Mouse (Mus musculus) lung, embryonic 14.5 days (tissue): ENCODE results near the gene Kctd5. TPM values are rescaled to one million over a fixed set of nuclear protein-coding genes. Genes with fewer than 3 reads are reported as not detected.

Experiments
- ATAC-seq: fragments of 200-750 bp; cut with Nextera tagmentation; 2 replicates; pipeline ENCODE4 v1.8.0; 2017; ENCODE audit warnings: mild to moderate bottlenecking, moderate TSS enrichment, moderate library complexity; ENCODE audit not compliant: insufficient read depth
- DNase-seq: peaks from one replicate; pipeline ENCODE4 v3.0.0-alpha.2; 2015
- H3K27ac ChIP-seq: fragments of 300-500 bp; sonication (generic); 2 replicates; pipeline ENCODE4 v1.5.1; 2014; ENCODE audit warnings: low read depth, mild to moderate bottlenecking, moderate library complexity
- H3K27me3 ChIP-seq: fragments of 300-500 bp; sonication (generic); 2 replicates; pipeline ENCODE4 v1.6.1; 2014; ENCODE audit warnings: low read length, control low read depth; ENCODE audit not compliant: insufficient read depth
- H3K36me3 ChIP-seq: fragments of 300-500 bp; sonication (generic); 2 replicates; pipeline ENCODE4 v1.6.1; 2014; ENCODE audit warnings: control low read depth; ENCODE audit not compliant: insufficient read depth
- H3K4me1 ChIP-seq: fragments of 300-500 bp; sonication (generic); 2 replicates; pipeline ENCODE4 v1.6.1; 2014; ENCODE audit warnings: antibody characterized with exemption, control low read depth; ENCODE audit not compliant: insufficient read depth
- H3K4me2 ChIP-seq: fragments of 300-500 bp; sonication (generic); 2 replicates; pipeline ENCODE4 v1.6.1; 2014; ENCODE audit warnings: mild to moderate bottlenecking
- H3K4me3 ChIP-seq: fragments of 300-500 bp; sonication (generic); 2 replicates; pipeline ENCODE4 v1.5.1; 2014; ENCODE audit warnings: low read depth, low read length
- H3K9ac ChIP-seq: fragments of 300-500 bp; sonication (generic); 2 replicates; pipeline ENCODE4 v1.6.1; 2014
- H3K9me3 ChIP-seq: fragments of 300-500 bp; sonication (generic); 2 replicates; pipeline ENCODE4 v1.6.1; 2016; ENCODE audit warnings: low read depth, low read length, control low read depth
- CTCF ChIP-seq: IDR thresholded peaks from 2 replicates; pipeline ENCODE4 v1.5.1; 2016; ENCODE audit warnings: antibody characterized with exemption, low read depth
- WGBS: fragments of 180-500 bp; shearing (Covaris S2); extraction: QIAGEN DNeasy Blood & Tissue Kit; methylation state at CpG from one replicate; pipeline ENCODE4 v1.1.7; 2014; 5-methylcytosine and 5-hydroxymethylcytosine counted together
- polyA plus RNA-seq: library from polyadenylated mRNA; unstranded; fragments of >200 nt; fragmentation: Nextera tagmentation; extraction: Ambion mirVana; gene quantifications from 2 replicates; pipeline ENCODE4 v1.2.1, GENCODE M21; 2014

Kctd5 gene
- polyA plus RNA-seq, 1 experiment from 2014 or later = 69.6 TPM

GRCm38 (mm10) chr17:24020696-24021095 lies 52.6 kb downstream of the Kctd5 start:
- TF ChIP-seq CTCF = no peak
- Histone ChIP-seq H3K9ac (no peak overlapping the region), H3K36me3 (no peaks in the 10 kb centered on the region), H3K4me2 (peak overlapping the region; percentile 40), H3K4me3 (no peak overlapping the region), H3K27ac (peak overlapping the region; percentile 92), H3K27me3 (no peaks in the 10 kb centered on the region), H3K4me1 (peaks cover 15% of the 10 kb centered on the region; the same call in 1 of the 2 replicates), H3K9me3 (no peaks in the 10 kb centered on the region)
- ATAC-seq (peak; percentile 92), DNase-seq (peak; percentile 97)
- WGBS = 28% methylated on average over 6 of the region's 6 CpGs

- peak; percentile 64 for TF ChIP-seq CTCF
- Histone ChIP-seq H3K4me3 (no peak overlapping the region), H3K27me3 (no peaks in the 10 kb centered on the region), H3K36me3 (no peaks in the 10 kb centered on the region), H3K4me1 (peaks cover 6% of the 10 kb centered on the region; the same call in 1 of the 2 replicates), H3K9me3 (no peaks in the 10 kb centered on the region), H3K9ac (no peak overlapping the region), H3K27ac (no peak overlapping the region), H3K4me2 (no peak overlapping the region)
- peak; percentile 40 for DNase-seq
- WGBS = 38% methylated on average over 14 of the region's 14 CpGs
- no peak for ATAC-seq
Observed at GRCm38 (mm10) chr17:24015727-24016126, 57.6 kb downstream of the Kctd5 start.

- H3K9ac ChIP-seq = no peak overlapping the region
- no peak for ATAC-seq
- DNase-seq = no peak
- no peak for TF ChIP-seq CTCF
- no peaks in the 10 kb centered on the region for H3K36me3 ChIP-seq
- H3K9me3 ChIP-seq = no peaks in the 10 kb centered on the region
- no peak overlapping the region for H3K27ac ChIP-seq
- H3K4me1 ChIP-seq = no peaks in the 10 kb centered on the region
- H3K4me3 ChIP-seq = no peak overlapping the region
- WGBS = 76% methylated on average over 5 of the region's 5 CpGs
- no peak overlapping the region for H3K4me2 ChIP-seq
- no peaks in the 10 kb centered on the region for H3K27me3 ChIP-seq
Observed at GRCm38 (mm10) chr17:24014433-24014965, 58.8 kb downstream of the Kctd5 start.

- no peak for DNase-seq
- TF ChIP-seq CTCF = no peak
- Histone ChIP-seq H3K27ac (no peak overlapping the region), H3K9ac (no peak overlapping the region), H3K9me3 (no peaks in the 10 kb centered on the region), H3K4me3 (no peak overlapping the region), H3K27me3 (no peaks in the 10 kb centered on the region), H3K36me3 (no peaks in the 10 kb centered on the region), H3K4me1 (no peaks in the 10 kb centered on the region), H3K4me2 (no peak overlapping the region)
- ATAC-seq = no peak
- WGBS = 80% methylated on average over 2 of the region's 2 CpGs
Observed at GRCm38 (mm10) chr17:24012921-24013320, 60.4 kb downstream of the Kctd5 start.

GRCm38 (mm10) chr17:24009617-24010016 lies 63.7 kb downstream of the Kctd5 start:
- peak; percentile 48 for TF ChIP-seq CTCF
- H3K36me3 ChIP-seq = no peaks in the 10 kb centered on the region
- no peaks in the 10 kb centered on the region for H3K4me1 ChIP-seq
- 55% methylated on average over 5 of the region's 5 CpGs for WGBS
- H3K4me2 ChIP-seq = no peak overlapping the region
- DNase-seq (peak; percentile 53), ATAC-seq (no peak)
- H3K27me3 ChIP-seq = no peaks in the 10 kb centered on the region
- H3K9me3 ChIP-seq = no peaks in the 10 kb centered on the region
- no peak overlapping the region for H3K9ac ChIP-seq
- no peak overlapping the region for H3K27ac ChIP-seq
- no peak overlapping the region for H3K4me3 ChIP-seq

GRCm38 (mm10) chr17:24008105-24008504 lies 65.2 kb downstream of the Kctd5 start:
- no peak overlapping the region for H3K27ac ChIP-seq
- no peak for ATAC-seq
- DNase-seq = no peak
- H3K9me3 ChIP-seq = no peaks in the 10 kb centered on the region
- no peak for TF ChIP-seq CTCF
- no peaks in the 10 kb centered on the region for H3K36me3 ChIP-seq
- WGBS = 73% methylated on average over 4 of the region's 4 CpGs
- H3K4me2 ChIP-seq = no peak overlapping the region
- no peak overlapping the region for H3K9ac ChIP-seq
- no peak overlapping the region for H3K4me3 ChIP-seq
- H3K4me1 ChIP-seq = no peaks in the 10 kb centered on the region
- no peaks in the 10 kb centered on the region for H3K27me3 ChIP-seq

- Histone ChIP-seq H3K27me3 (no peaks in the 10 kb centered on the region), H3K9me3 (no peaks in the 10 kb centered on the region), H3K4me3 (no peak overlapping the region), H3K27ac (no peak overlapping the region), H3K4me1 (no peaks in the 10 kb centered on the region), H3K4me2 (no peak overlapping the region), H3K9ac (no peak overlapping the region), H3K36me3 (no peaks in the 10 kb centered on the region)
- no peak for TF ChIP-seq CTCF
- 68% methylated on average over 1 of the region's 1 CpGs for whole genome bisulfite sequencing
- ATAC-seq = no peak
- no peak for DNase-seq
Observed at GRCm38 (mm10) chr17:24007391-24007790, 65.9 kb downstream of the Kctd5 start.
